Mouse (Mus musculus): Measurements from ENCODE around the gene Spats2.
"Not testable (repeated sequence)": the region's sequence is repeated elsewhere in the genome, so short reads cannot be mapped to it uniquely, and the experiment has no call there.

The Spats2 gene

DNA sequence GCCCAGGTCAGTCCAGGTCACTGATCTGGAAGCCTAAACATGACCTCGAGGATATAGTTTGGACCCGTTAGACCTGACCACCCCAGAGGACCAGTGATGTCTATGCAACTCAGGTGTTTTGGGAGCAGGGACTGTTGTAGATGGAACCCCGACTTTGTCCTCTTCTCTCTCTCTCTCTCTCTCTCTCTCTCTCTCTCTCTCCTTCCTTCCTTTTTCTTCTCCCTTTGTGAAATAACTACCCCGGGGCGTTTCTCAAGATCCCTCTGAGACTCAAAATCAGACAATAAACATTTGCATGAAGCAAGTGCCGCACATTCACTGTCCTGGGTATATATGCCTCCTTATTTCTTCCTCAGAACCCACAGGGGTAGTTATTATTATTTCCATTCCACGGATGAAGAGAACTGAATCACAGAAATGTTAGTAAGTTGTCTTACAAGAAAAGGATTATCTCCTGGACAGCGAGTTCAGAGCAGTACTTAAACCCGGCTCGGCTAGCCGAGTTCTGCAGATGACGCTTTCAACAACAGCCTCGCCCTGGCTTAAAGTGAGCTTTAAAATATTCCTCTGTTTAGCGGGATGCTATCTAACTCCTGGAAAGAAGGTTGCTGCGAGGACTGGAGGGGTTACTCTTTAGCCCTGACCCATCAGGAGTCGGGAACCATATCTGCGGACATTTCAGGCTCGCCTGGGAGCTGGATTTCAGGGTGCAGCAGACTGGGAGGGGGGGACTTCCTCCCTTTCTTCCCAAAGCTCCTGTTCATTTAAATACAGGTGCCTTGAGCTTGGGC, 97.3 kb downstream of the Spats2 start:
- in situ Hi-C loops (cut with MboI, MseI), result no loop called here

DNA sequence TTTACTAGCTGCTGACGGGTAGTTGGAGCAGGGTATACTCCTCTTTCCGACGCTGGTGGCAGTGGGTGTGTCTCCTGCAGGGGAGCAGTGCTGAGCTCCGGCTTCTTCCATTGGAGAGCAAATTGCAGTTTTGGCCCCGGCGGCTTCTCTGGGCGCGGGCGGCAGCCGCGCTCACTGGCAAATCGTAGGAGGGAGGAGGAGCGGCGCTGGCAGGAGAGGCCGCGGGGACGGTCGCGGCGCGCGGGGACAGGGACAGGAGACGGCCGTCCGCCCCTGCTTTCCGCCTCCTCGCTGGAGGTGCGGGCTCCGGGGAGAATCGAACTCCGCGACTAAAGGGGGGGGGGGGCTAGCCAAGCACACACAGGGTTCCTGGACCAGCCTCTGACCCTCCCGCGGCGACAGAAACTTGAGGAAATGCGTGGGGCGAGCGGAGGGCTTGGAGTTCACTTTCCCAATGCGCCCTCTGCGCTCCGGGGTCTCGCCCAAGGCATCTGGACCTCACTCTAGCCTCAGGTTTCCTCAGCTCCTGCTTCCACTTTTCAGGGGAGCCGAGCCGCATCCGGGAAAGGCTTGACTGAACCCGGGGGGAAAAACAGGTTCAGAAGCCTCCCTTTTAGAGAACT, 98.0 kb downstream of the Spats2 start:
- in situ Hi-C loops (cut with MboI, MseI), result no loop called here

DNA sequence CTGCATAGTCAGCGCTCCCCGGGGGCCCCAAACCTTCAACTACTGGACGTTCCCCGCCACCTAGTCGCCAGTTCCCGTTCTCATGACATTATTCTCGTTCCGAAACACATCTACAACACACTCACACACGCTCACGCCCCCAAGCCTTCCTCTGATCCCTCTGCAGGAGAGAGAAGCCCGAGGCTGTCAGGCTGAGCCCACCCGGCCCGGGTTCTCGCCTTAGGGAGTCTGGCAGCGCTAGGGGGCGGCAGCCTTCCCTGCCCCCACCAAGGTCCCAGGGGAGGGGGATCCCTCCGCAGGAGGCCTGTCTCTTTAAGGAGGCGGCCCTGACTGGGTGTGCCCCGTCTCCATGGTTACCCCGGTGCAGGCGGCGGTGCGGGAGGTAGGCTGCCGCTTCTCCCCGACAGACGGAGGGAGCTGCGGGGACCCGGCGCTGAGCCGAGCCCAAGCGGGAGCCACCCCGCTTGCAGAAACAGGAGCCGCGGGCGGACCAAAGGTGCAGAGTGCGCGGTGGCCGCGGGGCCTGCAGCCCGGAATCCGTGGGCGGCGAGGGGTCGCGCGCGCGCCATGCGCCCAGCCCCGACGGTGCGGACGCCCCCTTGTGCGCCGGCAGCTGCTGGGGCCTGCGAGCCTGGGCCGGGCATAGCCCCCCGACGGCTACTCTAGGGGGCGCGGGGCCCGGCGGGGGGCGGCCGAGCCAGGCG, 98.6 kb downstream of the Spats2 start, which contains the start of gene Kcnh3:
Gene Kcnh3 (plus strand): TSS at position 654 of the 704 bp plus-strand sequence.
- in situ Hi-C loops (cut with MboI, MseI), result no loop called here

DNA sequence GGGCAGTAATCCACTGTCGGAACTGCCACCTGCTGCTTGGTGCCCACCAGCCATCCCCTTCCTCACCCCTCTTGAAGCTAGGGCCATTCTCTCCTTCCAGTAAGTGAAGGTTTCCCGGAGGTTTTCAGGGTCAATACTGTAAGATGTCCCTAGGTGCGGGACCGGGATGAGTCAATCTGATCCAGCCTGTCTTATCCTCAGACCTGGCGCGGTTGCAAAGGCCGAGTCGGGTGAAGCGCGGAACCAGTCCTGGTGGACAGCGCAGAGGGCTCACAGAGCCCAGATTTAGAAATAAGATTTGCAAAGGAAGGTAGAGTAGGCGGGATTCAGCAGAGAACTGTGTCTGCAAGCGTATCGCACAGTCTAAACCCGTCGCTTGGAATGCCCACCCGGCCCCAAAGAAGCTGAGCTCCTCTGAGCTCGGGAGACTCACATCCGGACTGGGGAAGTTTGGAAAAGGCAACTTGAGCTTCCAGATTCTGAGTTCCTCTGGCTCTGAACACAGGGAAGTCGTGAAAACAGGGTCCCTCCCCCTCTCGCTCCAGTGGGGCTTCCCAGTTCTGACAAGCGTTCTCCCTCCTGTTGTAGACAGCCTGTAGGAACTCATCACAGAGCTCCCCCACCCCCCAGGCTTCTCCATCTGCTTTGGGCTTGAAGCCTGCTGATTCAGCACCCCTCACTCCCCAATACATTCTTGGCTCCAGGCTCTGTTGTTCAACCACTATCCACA, 99.5 kb downstream of the Spats2 start:
- in situ Hi-C loops (cut with MboI, MseI), result no loop called here

DNA sequence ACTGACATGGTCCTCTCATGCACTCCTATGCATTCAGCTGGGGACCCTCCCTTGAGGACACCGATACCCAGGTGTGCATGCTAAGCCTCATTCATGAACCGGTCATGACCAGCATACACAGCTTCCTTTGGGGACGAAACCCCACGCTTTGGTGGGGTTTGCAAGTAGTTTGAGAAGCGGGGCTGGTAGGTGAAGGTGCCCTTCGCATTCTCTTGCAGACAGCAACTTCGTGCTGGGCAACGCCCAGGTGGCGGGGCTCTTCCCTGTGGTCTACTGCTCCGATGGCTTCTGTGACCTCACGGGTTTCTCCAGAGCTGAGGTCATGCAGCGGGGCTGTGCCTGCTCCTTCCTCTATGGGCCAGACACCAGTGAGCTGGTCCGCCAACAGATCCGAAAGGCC, 100.4 kb downstream of the Spats2 start:
- in situ Hi-C loops (cut with MboI, MseI), result no loop called here

DNA sequence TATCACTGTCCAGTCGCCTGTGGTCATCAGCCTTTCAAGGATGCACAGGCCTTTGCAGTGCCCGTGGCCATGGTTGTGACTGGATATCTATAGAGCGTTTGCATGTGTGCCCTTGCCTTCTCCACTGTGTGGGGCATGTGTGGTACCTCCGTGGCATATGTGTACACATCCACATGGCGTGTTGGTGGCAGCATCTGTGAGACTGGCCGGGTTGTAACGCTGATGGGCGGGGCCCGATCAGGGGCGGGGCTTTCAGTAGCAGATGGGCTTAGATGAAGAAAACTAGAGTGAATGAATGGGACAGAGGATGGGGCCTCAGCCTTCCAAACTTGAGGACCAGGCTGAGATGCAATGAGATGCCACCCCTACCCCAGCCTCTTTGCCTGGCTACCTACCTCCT, 106.3 kb downstream of the Spats2 start:
- in situ Hi-C loops (cut with MboI, MseI), result no loop called here

DNA sequence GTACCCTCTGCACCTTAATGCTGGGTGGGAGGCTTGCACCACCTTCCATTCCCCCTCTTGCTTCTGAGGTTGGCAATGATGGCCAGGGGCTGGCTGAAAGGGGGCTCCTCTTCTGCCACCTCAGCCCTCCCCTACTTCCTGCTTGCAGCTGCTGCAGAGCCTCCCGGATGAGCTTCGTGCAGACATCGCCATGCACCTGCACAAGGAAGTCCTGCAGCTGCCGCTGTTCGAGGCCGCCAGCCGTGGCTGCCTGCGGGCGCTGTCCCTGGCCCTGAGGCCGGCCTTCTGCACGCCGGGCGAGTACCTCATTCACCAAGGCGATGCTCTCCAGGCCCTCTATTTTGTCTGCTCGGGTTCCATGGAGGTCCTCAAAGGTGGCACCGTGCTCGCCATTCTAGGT, 108.0 kb downstream of the Spats2 start:
- in situ Hi-C loops (cut with MboI, MseI), result no loop called here

DNA sequence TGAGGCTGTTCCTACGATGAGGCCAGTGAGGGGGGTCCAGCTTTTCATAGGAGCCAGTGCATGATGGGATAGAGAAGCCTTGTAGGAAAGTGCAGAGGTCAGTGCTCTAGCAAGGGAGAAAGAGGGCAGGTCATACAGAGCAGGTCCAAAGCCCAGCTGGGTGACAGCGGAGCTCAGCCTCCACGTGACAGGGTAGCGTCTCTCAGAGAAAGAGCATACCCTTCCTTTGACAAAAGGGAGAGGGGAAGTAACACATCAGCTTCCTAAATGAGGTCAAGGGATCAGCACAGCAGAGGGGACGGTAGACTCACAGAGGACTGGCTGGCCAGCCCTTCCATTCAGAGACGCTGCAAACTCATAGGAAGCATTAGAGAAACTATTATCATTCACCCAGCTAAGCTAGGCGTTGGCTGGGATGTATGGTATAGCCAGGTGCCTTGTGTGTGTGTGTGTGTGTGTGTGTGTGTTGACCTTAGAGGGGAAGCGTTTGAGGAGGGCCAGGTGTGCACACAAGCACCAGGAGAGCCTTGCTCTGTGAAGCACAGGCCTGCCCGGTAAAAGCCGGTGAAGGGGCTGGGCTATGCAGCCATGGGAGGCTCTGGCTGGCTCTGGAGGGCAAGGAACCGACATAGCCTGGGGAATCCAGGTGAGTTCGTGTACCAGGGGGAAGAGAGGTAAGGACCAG, 108.8 kb downstream of the Spats2 start:
- in situ Hi-C loops (cut with MboI, MseI), result no loop called here

DNA sequence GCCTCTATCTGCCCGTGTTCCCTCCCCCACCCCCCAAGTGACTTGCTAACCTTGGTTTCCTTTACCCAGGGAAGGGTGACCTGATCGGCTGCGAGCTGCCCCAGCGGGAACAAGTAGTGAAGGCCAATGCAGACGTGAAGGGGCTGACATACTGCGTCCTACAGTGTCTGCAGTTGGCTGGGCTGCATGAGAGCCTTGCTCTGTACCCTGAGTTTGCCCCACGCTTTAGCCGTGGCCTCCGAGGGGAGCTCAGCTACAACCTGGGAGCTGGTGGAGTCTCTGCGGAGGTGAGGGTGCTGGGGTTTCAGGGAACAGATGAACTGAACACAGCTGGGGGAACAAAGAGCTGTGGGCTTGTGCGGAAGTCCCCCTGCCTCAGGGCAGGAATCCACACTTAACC, 112.3 kb downstream of the Spats2 start:
- in situ Hi-C loops (cut with MboI, MseI), result no loop called here

DNA sequence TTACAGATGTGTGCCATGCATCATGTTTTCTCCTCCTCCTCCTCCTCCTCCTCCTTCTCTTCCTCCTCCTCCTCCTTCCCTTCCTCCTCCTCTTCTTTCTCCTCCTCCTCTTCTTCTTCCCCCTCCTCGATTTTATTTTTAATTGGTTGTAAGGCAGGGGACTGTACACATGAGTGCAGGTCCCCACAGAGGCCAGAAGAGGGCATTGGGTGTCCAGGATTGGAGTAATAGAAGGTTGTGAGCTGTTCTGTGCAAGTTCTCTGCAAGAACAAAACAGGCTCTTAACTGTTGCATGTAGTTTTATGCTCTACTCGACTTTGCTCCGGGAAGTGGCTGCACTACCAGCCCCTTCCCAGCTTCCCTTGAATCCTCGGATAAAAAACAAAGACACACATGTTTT, 114.4 kb downstream of the Spats2 start:
- in situ Hi-C loops (cut with MboI, MseI), result no loop called here

DNA sequence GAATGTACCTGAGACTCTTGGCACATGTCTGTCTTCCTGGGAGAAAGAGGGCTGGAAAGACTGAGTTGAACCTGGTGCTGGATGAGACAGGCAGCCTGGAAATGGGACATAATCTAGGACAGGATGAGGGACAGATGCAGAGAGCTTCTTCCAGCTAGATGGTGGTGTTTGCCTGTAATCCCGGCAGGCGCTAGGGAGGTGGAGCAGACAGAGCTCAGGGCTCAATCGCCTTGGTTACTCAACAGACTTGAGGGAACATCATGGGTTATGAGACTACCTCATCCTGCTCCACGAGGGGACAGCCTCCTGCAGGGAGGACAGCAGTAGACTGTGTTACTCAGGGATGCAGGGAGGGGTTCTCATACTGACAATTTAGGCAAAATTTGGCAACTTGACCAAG, 115.5 kb downstream of the Spats2 start:
- in situ Hi-C loops (cut with MboI, MseI), result no loop called here

DNA sequence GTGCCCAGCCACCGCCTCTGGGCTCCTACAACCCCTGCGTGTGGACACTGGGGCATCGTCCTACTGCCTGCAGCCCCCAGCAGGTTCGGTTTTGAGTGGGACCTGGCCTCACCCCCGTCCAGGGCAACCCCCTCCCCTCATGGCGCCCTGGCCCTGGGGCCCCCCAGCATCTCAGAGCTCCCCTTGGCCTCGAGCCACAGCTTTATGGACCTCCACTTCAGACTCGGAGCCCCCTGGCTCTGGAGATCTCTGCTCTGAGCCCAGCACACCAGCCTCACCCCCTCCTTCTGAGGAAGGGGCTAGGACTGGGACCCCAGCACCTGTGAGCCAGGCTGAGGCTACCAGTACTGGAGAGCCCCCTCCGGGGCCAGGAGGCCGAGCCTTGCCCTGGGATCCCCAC, 116.3 kb downstream of the Spats2 start:
- in situ Hi-C loops (cut with MboI, MseI), result no loop called here

DNA sequence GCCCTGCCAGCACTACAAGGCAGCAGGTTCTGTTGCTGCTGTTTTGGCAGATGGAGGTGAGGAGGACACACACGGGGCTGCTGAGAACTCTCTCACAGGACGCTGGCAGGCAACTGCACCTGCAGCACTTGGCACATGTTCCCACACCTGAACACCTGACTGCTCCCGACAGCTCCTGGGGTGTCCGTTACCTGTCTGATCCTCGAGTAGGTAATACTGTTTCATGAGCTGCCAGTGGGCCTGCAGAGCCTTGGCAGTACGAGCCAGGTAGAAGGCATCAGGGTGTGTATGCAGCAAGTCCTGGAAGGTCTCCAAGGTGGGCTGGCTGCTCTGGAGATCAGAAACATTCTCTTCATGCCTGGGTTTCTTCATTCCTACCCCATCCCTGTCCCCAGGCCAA, 121.0 kb downstream of the Spats2 start:
- in situ Hi-C loops (cut with MboI, MseI), result not testable (repeated sequence)

DNA sequence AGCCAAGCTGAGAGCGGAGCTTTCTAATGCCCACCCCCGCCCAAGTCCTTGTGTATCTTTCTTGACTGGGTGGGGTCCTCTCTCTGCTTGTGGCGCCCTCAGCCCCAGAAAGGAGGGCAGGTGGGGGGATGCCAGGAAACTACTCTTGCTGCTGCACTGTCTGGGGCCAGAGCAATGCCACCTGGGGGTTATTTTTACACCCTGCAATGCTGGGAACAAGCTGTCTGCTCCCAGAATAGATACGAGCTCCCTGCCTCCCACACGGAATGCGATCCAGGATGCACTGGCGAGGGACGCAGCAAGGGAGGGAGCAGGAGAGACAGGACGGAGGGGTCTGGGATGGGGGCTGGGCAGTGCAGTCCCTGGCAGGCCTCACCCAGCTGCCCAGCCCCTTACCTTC, 123.3 kb downstream of the Spats2 start:
- in situ Hi-C loops (cut with MboI, MseI), result no loop called here

DNA sequence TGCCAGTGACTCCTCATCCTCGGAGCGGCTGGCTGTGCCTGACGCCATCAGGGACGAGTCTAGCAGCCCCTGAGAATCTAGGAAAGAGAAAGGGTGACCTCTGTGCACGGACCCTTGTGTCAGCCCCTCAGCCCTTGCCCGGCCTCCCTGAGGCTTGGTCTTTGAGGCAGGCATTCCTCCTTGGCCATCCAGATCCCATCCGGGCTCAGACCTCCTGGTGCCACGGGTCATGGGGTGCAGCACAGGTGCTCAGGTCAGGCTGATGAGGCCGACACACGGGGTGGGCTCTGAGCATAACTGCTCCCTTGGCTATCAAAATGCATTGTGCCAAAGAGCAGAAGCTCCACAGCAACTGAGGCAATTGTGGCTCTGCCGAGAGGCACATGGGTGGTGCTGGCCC, 124.2 kb downstream of the Spats2 start:
- in situ Hi-C loops (cut with MboI, MseI), result no loop called here

DNA sequence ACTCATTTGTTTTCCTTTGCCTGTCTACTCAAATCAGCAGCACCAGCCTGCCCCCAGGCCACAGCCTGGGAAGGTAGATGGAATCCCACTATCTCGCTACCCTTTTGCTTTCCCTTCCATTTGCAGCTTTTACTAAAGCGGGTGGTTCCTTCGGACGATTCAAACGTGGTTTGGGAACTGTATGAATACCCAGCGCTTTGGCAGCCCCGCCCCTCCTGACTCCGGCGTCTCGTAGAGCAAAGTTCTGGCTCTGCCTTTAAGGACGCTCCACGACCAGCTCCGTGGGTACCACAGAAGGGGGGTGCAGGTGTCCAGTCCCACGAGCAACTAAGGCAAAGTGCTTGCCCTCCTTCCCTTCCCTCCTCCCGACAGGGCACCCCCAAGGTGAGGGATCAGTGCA, 125.4 kb downstream of the Spats2 start:
- in situ Hi-C loops (cut with MboI, MseI), result not testable (repeated sequence)

DNA sequence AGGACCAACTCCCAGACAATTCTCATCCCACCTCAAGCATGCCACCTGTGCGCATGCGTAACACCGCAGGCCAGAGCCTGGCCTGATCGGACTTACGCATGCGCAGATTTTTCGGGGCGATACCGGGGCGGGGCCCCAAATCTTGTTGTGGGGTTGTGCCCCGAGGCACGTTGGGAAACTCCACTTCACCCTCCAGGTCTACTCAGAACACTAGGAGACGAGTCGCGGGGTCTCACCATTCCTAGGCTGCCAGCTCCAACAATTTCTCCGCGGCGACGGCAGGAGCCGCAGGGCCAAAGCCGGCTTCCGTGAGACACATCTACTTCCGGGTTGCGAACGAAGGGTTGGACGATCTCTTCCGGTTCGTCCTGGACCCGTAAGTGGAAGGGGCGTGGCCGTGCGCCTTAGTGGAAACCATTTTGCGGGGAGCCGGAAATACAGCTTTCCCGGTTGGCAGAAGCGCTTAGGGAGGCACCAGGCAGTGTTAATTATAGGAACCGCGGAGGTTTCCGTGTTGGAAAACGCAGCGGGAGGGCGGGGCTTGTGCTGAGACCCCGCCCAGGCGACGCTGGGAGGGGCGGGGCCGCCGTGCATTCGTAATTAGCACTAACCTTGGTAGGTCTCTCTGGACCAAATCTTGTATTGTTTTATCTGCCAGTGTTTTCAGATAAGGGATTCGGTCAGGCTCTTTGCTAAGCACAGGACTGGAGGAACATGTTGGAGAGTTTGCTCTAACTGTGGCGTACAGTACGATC, 126.1 kb downstream of the Spats2 start, which contains the start of gene Mcrs1:
Gene Mcrs1 (minus strand): TSS at position 336 of the 755 bp plus-strand sequence.
- in situ Hi-C loops (cut with MboI, MseI), result no loop called here

DNA sequence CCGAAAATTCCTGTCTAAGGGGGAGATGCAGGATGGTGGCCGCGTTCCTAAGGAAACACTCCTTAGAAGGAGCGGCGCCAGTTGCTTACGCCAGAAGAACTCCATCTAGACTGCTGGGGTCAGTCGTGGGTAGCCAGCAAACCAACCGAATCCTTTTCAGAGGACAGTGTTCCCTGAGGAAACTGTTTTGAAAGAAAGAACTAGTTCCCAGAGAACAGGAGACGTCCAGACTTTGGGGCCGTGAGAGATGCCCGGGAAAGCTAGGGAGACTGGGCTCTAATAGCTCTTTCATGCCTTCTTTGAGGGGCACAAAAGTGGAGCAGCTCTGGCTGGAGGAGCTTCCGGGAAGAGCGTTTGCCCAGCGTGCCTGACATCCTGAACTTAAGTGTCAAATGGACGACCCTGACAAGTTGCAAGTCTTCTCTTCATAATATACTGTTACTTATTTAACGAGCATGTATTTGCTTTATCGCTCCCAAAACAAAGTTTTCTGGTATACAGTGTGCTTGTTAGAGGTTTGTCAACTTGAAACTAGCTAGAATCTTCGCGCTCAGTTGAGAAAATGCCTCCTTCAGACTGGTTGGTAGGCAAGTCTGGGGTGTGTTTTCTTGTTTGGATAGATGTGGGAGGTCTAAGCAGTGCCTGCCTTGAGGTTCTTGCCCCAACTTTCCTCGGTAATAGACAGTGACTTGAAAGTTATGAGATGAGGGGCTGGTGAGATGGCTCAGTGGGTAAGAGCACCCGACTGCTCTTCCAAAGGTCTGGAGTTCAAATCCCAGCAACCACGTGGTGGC, 126.9 kb downstream of the Spats2 start:
- in situ Hi-C loops (cut with MboI, MseI), result no loop called here

DNA sequence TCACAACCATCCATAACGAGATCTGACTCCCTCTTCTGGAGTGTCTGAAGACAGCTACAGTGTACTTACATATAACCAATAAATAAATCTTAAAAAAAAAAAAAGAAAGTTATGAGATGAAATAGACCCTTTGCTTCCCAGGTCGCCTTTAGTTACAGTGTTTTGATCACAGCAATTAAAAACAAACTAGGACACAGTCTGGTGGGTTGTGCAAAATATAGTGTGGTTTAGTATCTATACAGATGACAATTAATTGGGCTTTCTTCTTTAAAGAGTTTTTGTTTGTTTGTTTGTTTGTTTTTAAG, 127.4 kb downstream of the Spats2 start:
- in situ Hi-C loops (cut with MboI, MseI), result not testable (repeated sequence)

DNA sequence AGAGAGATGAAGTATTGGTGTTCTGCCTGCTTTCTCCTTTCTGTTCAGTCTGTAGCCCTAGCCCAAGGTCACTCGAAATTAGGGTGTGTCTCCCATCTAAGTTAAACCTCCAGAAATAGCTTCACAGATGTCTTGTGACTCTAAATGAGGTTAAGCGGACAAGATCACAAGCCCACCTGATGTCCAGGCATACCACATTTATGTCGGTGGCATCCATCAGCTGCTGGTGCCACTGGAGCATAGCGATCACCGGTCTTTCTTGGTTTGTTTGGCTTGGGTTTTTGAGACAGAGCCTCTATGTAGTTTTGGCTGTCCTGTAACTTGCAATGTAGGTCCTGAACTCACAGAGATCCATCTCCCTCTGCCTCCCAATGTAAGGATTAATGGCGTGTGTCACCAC, 128.1 kb downstream of the Spats2 start:
- in situ Hi-C loops (cut with MboI, MseI), result no loop called here

Data from T-helper 17 cell (primary cell).